ENCODE assay signal across 7 mouse cellular contexts in genomic region chr10:108089375-108089981, GRCm38 (mm10).
DNase-seq lines count a peak whose midpoint lies in the region; ATAC-seq and TF ChIP-seq lines count a peak whose summit lies in the region.

No protein-coding gene starts in this region.

- H3K4me2 ChIP-seq in lung, embryonic 14.5 days: peak overlapping the region; percentile 38; the same call in 1 of the 2 replicates
- H3K4me2 ChIP-seq in forebrain, embryonic 12.5 days: no peak overlapping the region
- peak overlapping the region; percentile 42 for H3K4me2 ChIP-seq in heart, embryonic 16.5 days (ENCODE audit: low read depth, low read length)
- H3K4me2 ChIP-seq in liver, embryonic 15.5 days: no peak overlapping the region; the same call in 1 of the 2 replicates

- peak overlapping the region; percentile 55 for H3K27ac ChIP-seq in lung, embryonic 14.5 days (ENCODE audit: low read depth)
- H3K27ac ChIP-seq in forebrain, embryonic 12.5 days: no peak overlapping the region
- peak overlapping the region; percentile 89 for H3K27ac ChIP-seq in heart, embryonic 16.5 days (ENCODE audit: low read length)
- H3K27ac ChIP-seq in liver, embryonic 15.5 days (replicated peaks): no peak overlapping the region

- peak; percentile 67 for ATAC-seq in lung, embryonic 14.5 days (ENCODE audit: insufficient read depth)
- peak; percentile 46; the same call in 1 of the 2 replicates for ATAC-seq in forebrain, embryonic 12.5 days (ENCODE audit: low FRiP score)
- ATAC-seq in heart, embryonic 16.5 days (replicated peaks; ENCODE audit: extremely low read depth, insufficient read depth, low FRiP score): 0 out of 2 replicates have a peak, but pooled peaks have one; percentile 8
- peak; percentile 40; the same call in 1 of the 2 replicates for ATAC-seq in liver, embryonic 15.5 days (ENCODE audit: insufficient read depth)

- no peaks in the 10 kb centered on the region for H3K27me3 ChIP-seq in lung, embryonic 14.5 days (ENCODE audit: insufficient read depth, low read length)
- no peaks in the 10 kb centered on the region for H3K27me3 ChIP-seq in forebrain, embryonic 12.5 days
- H3K27me3 ChIP-seq in heart, embryonic 16.5 days (ENCODE audit: control insufficient read depth, insufficient read depth, low read length): no peaks in the 10 kb centered on the region
- H3K27me3 ChIP-seq in liver, embryonic 15.5 days: no peaks in the 10 kb centered on the region

- H3K4me3 ChIP-seq in lung, embryonic 14.5 days (ENCODE audit: low read depth, low read length): no peak overlapping the region
- no peak overlapping the region for H3K4me3 ChIP-seq in forebrain, embryonic 12.5 days (replicated peaks)
- no peak overlapping the region for H3K4me3 ChIP-seq in heart, embryonic 16.5 days (ENCODE audit: low read length)
- H3K4me3 ChIP-seq in liver, embryonic 15.5 days (replicated peaks): no peak overlapping the region

- DNase-seq in lung, embryonic 14.5 days: peak; percentile 82
- DNase-seq in lung, postnatal 25 days (ENCODE audit: low spot score): no peak
- DNase-seq in Muller cell, postnatal 12 days (ENCODE audit: inconsistent ontology term): no peak
- DNase-seq in cerebellum, adult 9-11 months: no peak

- H3K4me1 ChIP-seq in lung, embryonic 14.5 days (ENCODE audit: insufficient read depth): peaks cover 13% of the 10 kb centered on the region
- H3K4me1 ChIP-seq in forebrain, embryonic 12.5 days: peaks cover 12% of the 10 kb centered on the region
- H3K4me1 ChIP-seq in heart, embryonic 16.5 days (ENCODE audit: control insufficient read depth, insufficient read depth, low read length): peaks cover 17% of the 10 kb centered on the region
- H3K4me1 ChIP-seq in liver, embryonic 15.5 days (replicated peaks): peaks cover 13% of the 10 kb centered on the region; the same call in 1 of the 2 replicates

- TF ChIP-seq CTCF in lung, embryonic 14.5 days (IDR thresholded peaks at IDR 0.05; ENCODE audit: low read depth): no peak

- no peak overlapping the region for H3K9ac ChIP-seq in lung, embryonic 14.5 days
- H3K9ac ChIP-seq in forebrain, embryonic 12.5 days: no peak overlapping the region
- no peak overlapping the region for H3K9ac ChIP-seq in heart, embryonic 16.5 days (ENCODE audit: low read length)
- H3K9ac ChIP-seq in liver, embryonic 15.5 days: no peak overlapping the region

- H3K36me3 ChIP-seq in lung, embryonic 14.5 days (ENCODE audit: insufficient read depth): no peaks in the 10 kb centered on the region
- no peaks in the 10 kb centered on the region for H3K36me3 ChIP-seq in forebrain, embryonic 12.5 days (replicated peaks)
- no peaks in the 10 kb centered on the region for H3K36me3 ChIP-seq in heart, embryonic 16.5 days (ENCODE audit: control insufficient read depth, insufficient read depth)
- H3K36me3 ChIP-seq in liver, embryonic 15.5 days (replicated peaks): no peaks in the 10 kb centered on the region

- WGBS in lung, embryonic 14.5 days: 18% methylated on average over 8 of the region's 8 CpGs
- WGBS in forebrain, embryonic 12.5 days: 50% methylated on average over 8 of the region's 8 CpGs
- WGBS in heart, embryonic 16.5 days: 17% methylated on average over 8 of the region's 8 CpGs
- WGBS in liver, embryonic 15.5 days (ENCODE audit: insufficient replicate concordance): 33% methylated on average over 8 of the region's 8 CpGs

- no peaks in the 10 kb centered on the region for H3K9me3 ChIP-seq in lung, embryonic 14.5 days (ENCODE audit: low read depth, low read length)
- no peaks in the 10 kb centered on the region for H3K9me3 ChIP-seq in forebrain, embryonic 12.5 days
- no peaks in the 10 kb centered on the region for H3K9me3 ChIP-seq in heart, embryonic 16.5 days (replicated peaks; ENCODE audit: control insufficient read depth, low read length)
- H3K9me3 ChIP-seq in liver, embryonic 15.5 days (replicated peaks): no peaks in the 10 kb centered on the region

Comparison
In these comparisons a context has a peak if more than half of its experiments do, and no peak if none do; other contexts are left out.
1. ATAC-seq: peak in every context shown above with its lines; median percentile 67 in lung, embryonic 14.5 days; 46 in forebrain, embryonic 12.5 days; 40 in liver, embryonic 15.5 days; 8 in heart, embryonic 16.5 days.
2. H3K27ac ChIP-seq: peak in lung, embryonic 14.5 days (single experiment) and heart, embryonic 16.5 days (single experiment); none in forebrain, embryonic 12.5 days (single experiment) and liver, embryonic 15.5 days (single experiment).
3. H3K4me2 ChIP-seq: peak in lung, embryonic 14.5 days (single experiment) and heart, embryonic 16.5 days (single experiment); none in forebrain, embryonic 12.5 days (single experiment) and liver, embryonic 15.5 days (single experiment).